Comparison of ENCODE assay signal across 9 mouse cellular contexts in the genomic region with DNA sequence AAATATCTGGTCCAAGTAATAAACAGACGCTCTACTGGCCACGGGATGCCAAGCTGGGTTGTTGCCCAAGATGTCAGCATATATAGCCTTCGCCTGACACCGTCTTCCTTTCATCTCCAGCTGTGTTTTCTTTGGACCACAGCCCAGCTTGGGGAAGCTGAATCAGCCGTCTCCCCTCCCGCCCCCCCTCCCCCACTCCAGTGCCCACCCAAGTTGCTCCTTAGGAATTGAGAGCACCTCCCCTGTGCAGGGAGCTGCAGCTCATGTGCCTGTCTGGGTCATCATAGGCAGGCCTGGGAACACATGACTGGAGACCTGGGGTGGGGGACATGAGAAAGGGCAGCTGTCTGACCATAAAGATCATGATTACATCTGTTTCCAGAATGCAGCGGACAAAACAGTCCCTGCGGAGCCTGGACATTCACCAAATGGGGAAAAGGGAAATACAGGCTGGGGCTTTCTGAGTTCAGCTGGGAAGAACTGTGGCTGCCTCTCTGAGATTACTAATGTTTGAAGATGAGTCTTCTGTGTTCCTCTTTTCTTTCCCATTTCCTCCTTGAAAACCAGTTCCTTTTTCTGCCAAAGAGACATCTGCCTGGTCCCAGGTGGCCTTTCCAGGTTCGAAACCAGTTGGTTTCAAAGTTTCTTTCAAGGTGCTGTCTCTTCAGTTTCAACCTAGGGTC. TPM values are rescaled to one million over a fixed set of nuclear protein-coding genes. Genes with fewer than 3 reads are reported as not detected.
DNase-seq lines count a peak whose midpoint lies in the region; ATAC-seq and TF ChIP-seq lines count a peak whose summit lies in the region.
"Had no signal": no experiment of that assay in that cellular context is flagged by ENCODE, and none has a peak within 500 bp of the region (broad histone marks: within the 10 kb centered on the region; RNA-seq: fewer than 3 reads in every experiment).

No protein-coding gene starts in this region.

- peak overlapping the region; percentile 60 for H3K27ac ChIP-seq in ES-Bruce4 (ENCODE audit: insufficient read depth, low read length)
- H3K27ac ChIP-seq in embryonic facial prominence, embryonic 15.5 days (replicated peaks) = peak overlapping the region; percentile 41

- WGBS in embryonic facial prominence, embryonic 15.5 days = 30% methylated on average over 9 of the region's 9 CpGs

- TF ChIP-seq CTCF in ES-Bruce4 (IDR thresholded peaks at IDR 0.05; ENCODE audit: low read depth, low read length) = no peak

- no peak overlapping the region for H3K4me3 ChIP-seq in ES-Bruce4 (ENCODE audit: low read depth, low read length)
- H3K4me3 ChIP-seq in embryonic facial prominence, embryonic 15.5 days (replicated peaks) = no peak overlapping the region

- H3K36me3 ChIP-seq in ES-Bruce4 (ENCODE audit: control insufficient read depth, insufficient read depth, low read length, poor library complexity, severe bottlenecking) = no peaks in the 10 kb centered on the region
- H3K36me3 ChIP-seq in embryonic facial prominence, embryonic 15.5 days = no peaks in the 10 kb centered on the region

- DNase-seq in embryo, embryonic 10 days (ENCODE audit: low spot score) = peak; percentile 70
- no peak for DNase-seq in embryo, embryonic 9.5 days (ENCODE audit: extremely low spot score)
- DNase-seq in heart, postnatal 25 days (ENCODE audit: low spot score) = peak; percentile 37
- peak; percentile 96 for DNase-seq in lung, postnatal 10 days
- DNase-seq in layer of hippocampus, postnatal 36 days = no peak

- no peaks in the 10 kb centered on the region for H3K27me3 ChIP-seq in ES-Bruce4 (ENCODE audit: control insufficient read depth, insufficient read depth, low read length, poor library complexity, severe bottlenecking)
- no peaks in the 10 kb centered on the region; the same call in 1 of the 2 replicates for H3K27me3 ChIP-seq in embryonic facial prominence, embryonic 15.5 days

- H3K9ac ChIP-seq in ES-Bruce4 (ENCODE audit: low read depth, poor library complexity, severe bottlenecking) = peak overlapping the region; percentile 9; the same call in 1 of the 2 replicates
- H3K9ac ChIP-seq in embryonic facial prominence, embryonic 15.5 days = no peak overlapping the region

- ATAC-seq in embryonic facial prominence, embryonic 15.5 days (ENCODE audit: insufficient number of reproducible peaks, low FRiP score, low TSS enrichment, low read depth) = 0 out of 2 replicates have a peak, but pooled peaks have one; percentile 66
- ATAC-seq in megakaryocyte-erythroid progenitor cell, adult 5-6 weeks (replicated peaks; ENCODE audit: low FRiP score, low TSS enrichment, poor library complexity, severe bottlenecking) = no peak

- no peak for TF ChIP-seq POLR2A in ES-Bruce4 (IDR thresholded peaks at IDR 0.05; ENCODE audit: insufficient read depth, low read length)

- H3K4me2 ChIP-seq in embryonic facial prominence, embryonic 15.5 days (replicated peaks) = no peak overlapping the region

- H3K9me3 ChIP-seq in ES-Bruce4 (replicated peaks; ENCODE audit: control insufficient read depth, insufficient read depth, low read length, poor library complexity, severe bottlenecking) = no peaks in the 10 kb centered on the region
- H3K9me3 ChIP-seq in embryonic facial prominence, embryonic 15.5 days (replicated peaks) = no peaks in the 10 kb centered on the region

- no peaks in the 10 kb centered on the region for H3K4me1 ChIP-seq in ES-Bruce4 (ENCODE audit: control insufficient read depth, insufficient read depth, low read length)
- peaks cover 35% of the 10 kb centered on the region for H3K4me1 ChIP-seq in embryonic facial prominence, embryonic 15.5 days

- TF ChIP-seq EP300 in ES-Bruce4 (IDR thresholded peaks at IDR 0.05; ENCODE audit: insufficient read depth, low read depth, low read length) = peak; percentile 23; the same call in 1 of the 2 replicates

- intact Hi-C loops in heart, postnatal 25 days (cut with DNase I) = loop anchor here (2.0 kb wide), 1 partner anchor 16 kb away; the partner anchor contains the start of gene Pcif1

RNA-seq across cellular contexts. Expression of gene Pltp, which starts 4.8 kb away (rescaled TPM):
- 52.4 and 55.9 TPM in 2 replicates for polyA plus RNA-seq in ES-Bruce4 (2011; ENCODE audit: insufficient read depth, insufficient read length, low read depth, missing spikeins)
- polyA plus RNA-seq in embryonic facial prominence, embryonic 15.5 days (2015; fragmentation: Nextera tagmentation; extraction: Ambion mirVana) = 66.8 and 77.0 TPM in 2 replicates
- 10 to 100 TPM; 35.9 to 37.5 TPM for total RNA-seq in heart, postnatal 25 days (2021)
- total RNA-seq in layer of hippocampus, postnatal 36 days (2021) = 10 to 100 TPM; 66.9 to 70.7 TPM
- total RNA-seq in megakaryocyte-erythroid progenitor cell, adult 5-6 weeks (2014; fragmentation: Nextera tagmentation) = not detected in 2 replicates
- not detected in 2 replicates for total RNA-seq in megakaryocyte-erythroid progenitor cell, adult 5-6 weeks (2017)

RNA-seq across cellular contexts. Expression of gene Pcif1, which starts 16.8 kb away (rescaled TPM):
- polyA plus RNA-seq in ES-Bruce4 (2011; ENCODE audit: insufficient read depth, insufficient read length, low read depth, missing spikeins) = 30.2 and 30.9 TPM in 2 replicates
- polyA plus RNA-seq in embryonic facial prominence, embryonic 15.5 days (2015; fragmentation: Nextera tagmentation; extraction: Ambion mirVana) = 65.7 and 74.8 TPM in 2 replicates
- 10 to 100 TPM; 27.5 to 34.6 TPM for total RNA-seq in heart, postnatal 25 days (2021)
- total RNA-seq in layer of hippocampus, postnatal 36 days (2021) = 10 to 100 TPM; 41.2 to 44.1 TPM
- total RNA-seq in megakaryocyte-erythroid progenitor cell, adult 5-6 weeks (2014; fragmentation: Nextera tagmentation) = 59.0 and 61.7 TPM in 2 replicates
- 13.2 and 16.3 TPM in 2 replicates for total RNA-seq in megakaryocyte-erythroid progenitor cell, adult 5-6 weeks (2017)

RNA-seq across cellular contexts. Expression of gene Neurl2, which starts 29.1 kb away (rescaled TPM):
- 2.2 and 2.8 TPM in 2 replicates for polyA plus RNA-seq in ES-Bruce4 (2011; ENCODE audit: insufficient read depth, insufficient read length, low read depth, missing spikeins)
- 8.5 and 9.0 TPM in 2 replicates for polyA plus RNA-seq in embryonic facial prominence, embryonic 15.5 days (2015; fragmentation: Nextera tagmentation; extraction: Ambion mirVana)
- 10 to 100 TPM; 39.9 to 44.6 TPM for total RNA-seq in heart, postnatal 25 days (2021)
- 1 to 10 TPM; 1.8 to 2.7 TPM for total RNA-seq in layer of hippocampus, postnatal 36 days (2021)
- 0.26 and 1.8 TPM in 2 replicates for total RNA-seq in megakaryocyte-erythroid progenitor cell, adult 5-6 weeks (2014; fragmentation: Nextera tagmentation)
- 2.3 TPM in 1 of 2 replicates, not detected in the other for total RNA-seq in megakaryocyte-erythroid progenitor cell, adult 5-6 weeks (2017)

RNA-seq across cellular contexts. Expression of gene Ctsa, which starts 29.6 kb away (rescaled TPM):
- 75.3 and 83.4 TPM in 2 replicates for polyA plus RNA-seq in ES-Bruce4 (2011; ENCODE audit: insufficient read depth, insufficient read length, low read depth, missing spikeins)
- polyA plus RNA-seq in embryonic facial prominence, embryonic 15.5 days (2015; fragmentation: Nextera tagmentation; extraction: Ambion mirVana) = 174 and 175 TPM in 2 replicates
- total RNA-seq in heart, postnatal 25 days (2021) = 100 to 1,000 TPM in 1 of 2 experiments, 10 to 100 TPM in 1; 90.9 to 108 TPM
- total RNA-seq in layer of hippocampus, postnatal 36 days (2021) = 10 to 100 TPM; 92.9 to 93.4 TPM
- total RNA-seq in megakaryocyte-erythroid progenitor cell, adult 5-6 weeks (2014; fragmentation: Nextera tagmentation) = 63.5 and 87.0 TPM in 2 replicates
- 40.0 and 58.0 TPM in 2 replicates for total RNA-seq in megakaryocyte-erythroid progenitor cell, adult 5-6 weeks (2017)

RNA-seq across cellular contexts. Expression of gene Spata25, which starts 34.0 kb away (rescaled TPM):
- polyA plus RNA-seq in ES-Bruce4 (2011; ENCODE audit: insufficient read depth, insufficient read length, low read depth, missing spikeins) = not detected in 2 replicates
- not detected in 2 replicates for polyA plus RNA-seq in embryonic facial prominence, embryonic 15.5 days (2015; fragmentation: Nextera tagmentation; extraction: Ambion mirVana)
- under 1 TPM; 0.42 to 0.64 TPM for total RNA-seq in heart, postnatal 25 days (2021)
- total RNA-seq in layer of hippocampus, postnatal 36 days (2021) = not detected
- not detected in 2 replicates for total RNA-seq in megakaryocyte-erythroid progenitor cell, adult 5-6 weeks (2014; fragmentation: Nextera tagmentation)
- not detected in 2 replicates for total RNA-seq in megakaryocyte-erythroid progenitor cell, adult 5-6 weeks (2017)
- total RNA-seq: gastrocnemius, adult 8-10 months had no signal

Comparison
In these comparisons a context has a peak if more than half of its experiments do, and no peak if none do; other contexts are left out.
1. DNase-seq: peak in embryo, embryonic 10 days (single experiment), heart, postnatal 25 days (single experiment) and lung, postnatal 10 days (single experiment); none in embryo, embryonic 9.5 days (single experiment) and layer of hippocampus, postnatal 36 days (0 of 2).
2. RNA of gene Pltp, which starts 4.8 kb away (total RNA-seq): 66.9 to 70.7 TPM in layer of hippocampus, postnatal 36 days and 35.9 to 37.5 TPM in heart, postnatal 25 days; not detected in megakaryocyte-erythroid progenitor cell, adult 5-6 weeks; every median in the first group is over 10 times any median in the second.
3. RNA of gene Neurl2, which starts 29.1 kb away (total RNA-seq): 39.9 to 44.6 TPM in heart, postnatal 25 days; 1.8 to 2.7 TPM in layer of hippocampus, postnatal 36 days and 0.26 to 2.3 TPM in megakaryocyte-erythroid progenitor cell, adult 5-6 weeks; every median in the first group is over 10 times any median in the second.